Mouse (Mus musculus) ES-Bruce4 (cell line): ENCODE measurements around the gene Tmem216. TPM values are rescaled to one million over a fixed set of nuclear protein-coding genes. Genes with fewer than 3 reads are reported as not detected.
A peak's percentile ranks its signal among the peaks of the same experiment; 100 is the strongest.

ENCODE experiments used
- H3K27ac ChIP-seq: 2 replicates; pipeline ENCODE4 v1.5.1; 2012; ENCODE audit warnings: low read length, inconsistent platforms; ENCODE audit not compliant: insufficient read depth
- H3K27me3 ChIP-seq: 2 replicates; pipeline ENCODE4 v1.6.1; 2012; ENCODE audit warnings: mild to moderate bottlenecking, low read length, inconsistent platforms; ENCODE audit not compliant: control insufficient read depth, poor library complexity, insufficient read depth, severe bottlenecking
- H3K36me3 ChIP-seq: 2 replicates; pipeline ENCODE4 v1.6.1; 2012; ENCODE audit warnings: inconsistent platforms, mild to moderate bottlenecking, low read length, moderate library complexity; ENCODE audit not compliant: control insufficient read depth, poor library complexity, insufficient read depth, severe bottlenecking
- H3K4me1 ChIP-seq: one replicate; pipeline ENCODE4 v1.8.1; 2011; ENCODE audit warnings: low read length; ENCODE audit not compliant: control insufficient read depth, insufficient read depth
- H3K4me3 ChIP-seq: 2 replicates; pipeline ENCODE4 v1.5.1; 2011; ENCODE audit warnings: low read depth, mild to moderate bottlenecking, low read length
- H3K9ac ChIP-seq: 2 replicates; pipeline ENCODE4 v1.6.1; 2012; ENCODE audit warnings: low read depth, mild to moderate bottlenecking, inconsistent platforms; ENCODE audit not compliant: poor library complexity, severe bottlenecking
- H3K9me3 ChIP-seq: replicated peaks from 2 replicates; pipeline ENCODE4 v1.6.1; 2012; ENCODE audit warnings: mild to moderate bottlenecking, low read length, inconsistent platforms; ENCODE audit not compliant: control insufficient read depth, poor library complexity, insufficient read depth, severe bottlenecking
- CTCF ChIP-seq: IDR thresholded peaks from one replicate; pipeline ENCODE4 v1.8.1; 2011; ENCODE audit warnings: low read depth, low read length
- EP300 ChIP-seq: IDR thresholded peaks from 2 replicates; pipeline ENCODE4 v1.6.1; 2011; ENCODE audit warnings: low read depth, low read length; ENCODE audit not compliant: insufficient read depth
- POLR2A ChIP-seq: IDR thresholded peaks from one replicate; pipeline ENCODE4 v1.8.1; 2011; ENCODE audit warnings: low read length; ENCODE audit not compliant: insufficient read depth
- polyA plus RNA-seq: library from polyadenylated mRNA; stranded (reverse); fragments of >200 nt; gene quantifications from 2 replicates; pipeline ENCODE4 v1.2.4, GENCODE M21; 2011; ENCODE audit warnings: low read depth; ENCODE audit not compliant: missing spikeins, insufficient read depth, insufficient read length

Gene Tmem216
- 10.4 and 12.2 TPM in 2 replicates for polyA plus RNA-seq

GRCm38 (mm10) chr19:10555624-10556510 lies at the start of gene Tmem216:
Gene Tmem216 (minus strand): TSS chr19:10556238.
- Histone ChIP-seq H3K4me1 (peaks cover 2% of the 10 kb centered on the region), H3K27me3 (no peaks in the 10 kb centered on the region), H3K4me3 (peak within 1 kb of the TSS; percentile 93), H3K9ac (peak within 1 kb of the TSS; percentile 86), H3K36me3 (no peaks in the 10 kb centered on the region; the same call in 1 of the 2 replicates), H3K27ac (0 out of 2 replicates have a peak within 1 kb of the TSS, but pooled peaks have one; percentile 25), H3K9me3 (no peaks in the 10 kb centered on the region)
- TF ChIP-seq EP300 (no peak), POLR2A (no peak), CTCF (no peak)

- Histone ChIP-seq H3K9me3 (no peaks in the 10 kb centered on the region), H3K27ac (peak within 1 kb of the TSS; percentile 78), H3K9ac (peak within 1 kb of the TSS; percentile 84), H3K36me3 (peaks cover 37% of the 10 kb centered on the region), H3K4me1 (peaks cover 1% of the 10 kb centered on the region), H3K4me3 (peak within 1 kb of the TSS; percentile 99), H3K27me3 (no peaks in the 10 kb centered on the region)
- TF ChIP-seq CTCF (peak; percentile 25), POLR2A (peak; percentile 84), EP300 (peak; percentile 76; the same call in 1 of the 2 replicates)
Measured at GRCm38 (mm10) chr19:10605293-10605900, 49.4 kb upstream of the Tmem216 start, which contains the start of the genes Ddb1 and Tkfc. Gene Ddb1 (plus strand): TSS chr19:10605327. Gene Tkfc (minus strand): TSS chr19:10605654.

- H3K4me3 ChIP-seq = peak overlapping the region; percentile 77
- no peaks in the 10 kb centered on the region for H3K27me3 ChIP-seq
- H3K4me1 ChIP-seq = peaks cover 1% of the 10 kb centered on the region
- H3K27ac ChIP-seq = peak overlapping the region; percentile 78
- no peaks in the 10 kb centered on the region for H3K9me3 ChIP-seq
- H3K9ac ChIP-seq = peak overlapping the region; percentile 68
- TF ChIP-seq CTCF (no peak), POLR2A (no peak), EP300 (no peak)
- H3K36me3 ChIP-seq = peaks cover 28% of the 10 kb centered on the region
Measured at GRCm38 (mm10) chr19:10604534-10604933, 48.5 kb upstream of the Tmem216 start.

- Histone ChIP-seq H3K36me3 (peaks cover 22% of the 10 kb centered on the region), H3K4me1 (peaks cover 1% of the 10 kb centered on the region), H3K4me3 (peak overlapping the region; percentile 0; the same call in 1 of the 2 replicates), H3K9me3 (no peaks in the 10 kb centered on the region), H3K27ac (peak overlapping the region; percentile 78), H3K27me3 (no peaks in the 10 kb centered on the region), H3K9ac (peak overlapping the region; percentile 68)
- TF ChIP-seq POLR2A (no peak), EP300 (no peak), CTCF (no peak)
Measured at GRCm38 (mm10) chr19:10603660-10604523, 47.9 kb upstream of the Tmem216 start.

GRCm38 (mm10) chr19:10602787-10603186 lies 46.7 kb upstream of the Tmem216 start:
- TF ChIP-seq EP300 = no peak
- no peak for TF ChIP-seq POLR2A
- peak; percentile 92 for TF ChIP-seq CTCF
- peak overlapping the region; percentile 84 for H3K27ac ChIP-seq

More at GRCm38 (mm10) chr19:10602787-10603186, 46.7 kb upstream of the Tmem216 start:
- peak overlapping the region; percentile 39; the same call in 1 of the 2 replicates for H3K4me3 ChIP-seq
- peak overlapping the region; percentile 68 for H3K9ac ChIP-seq
- H3K27me3 ChIP-seq = no peaks in the 10 kb centered on the region
- peaks cover 1% of the 10 kb centered on the region for H3K4me1 ChIP-seq
- H3K36me3 ChIP-seq = peaks cover 11% of the 10 kb centered on the region
- H3K9me3 ChIP-seq = no peaks in the 10 kb centered on the region
